Mouse (Mus musculus) right cerebral cortex, postnatal 10 days (tissue): Measurements from ENCODE around the gene Mxi1.
"Not testable (repeated sequence)": the region's sequence is repeated elsewhere in the genome, so short reads cannot be mapped to it uniquely, and the experiment has no call there.

ENCODE experiments used
- DNase-seq, 2 experiments: peaks; one replicate each; pipeline ENCODE4 v3.0.0; 2021; ENCODE audit warnings: low spot score in 2 of 2

The Mxi1 gene

DNA sequence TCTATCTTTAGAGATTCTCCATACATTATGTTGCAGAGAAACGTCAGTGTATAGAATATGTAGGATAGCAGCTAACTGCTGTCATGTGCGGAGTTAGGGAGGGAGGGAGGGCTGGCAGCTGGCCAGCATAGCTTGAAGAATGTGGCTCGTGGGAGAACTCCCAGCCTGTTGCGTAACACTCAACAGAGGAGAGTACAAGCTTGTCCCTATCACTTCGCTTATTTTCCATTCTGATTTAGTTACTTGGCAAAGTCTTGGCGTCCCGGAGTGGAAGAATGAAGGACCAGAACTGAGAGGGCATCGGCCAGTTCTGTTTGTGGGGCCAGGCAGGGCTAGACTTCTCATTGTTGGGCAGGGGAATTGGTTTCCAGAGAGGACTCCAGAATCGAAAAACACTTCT is 54.6 kb downstream of the Mxi1 start:
- peak; percentile 75 to 85 for DNase-seq

GRCm38 (mm10) chr19:53366057-53366775 is 55.9 kb downstream of the Mxi1 start:
- no peak for DNase-seq

DNA sequence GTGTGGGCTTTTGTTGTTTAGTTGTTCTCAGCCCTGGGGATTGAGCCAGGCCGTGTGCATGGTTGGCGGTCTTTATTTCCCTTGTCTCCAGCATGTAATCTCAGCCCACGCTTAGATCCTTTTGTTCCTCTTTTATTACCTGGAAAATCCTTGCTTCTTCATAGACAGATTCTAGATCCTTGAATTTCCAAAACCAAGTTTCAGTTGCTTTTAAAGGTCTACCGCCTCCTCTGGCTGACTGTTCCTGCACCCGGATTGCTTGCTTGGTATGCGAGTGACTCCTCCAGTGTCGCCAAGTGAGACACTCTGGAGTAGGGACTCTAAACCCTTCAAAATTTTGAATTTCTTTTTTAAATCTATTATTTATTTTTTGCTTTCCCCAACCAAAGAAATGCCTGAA is 56.6 kb downstream of the Mxi1 start:
- DNase-seq: no peak

DNA sequence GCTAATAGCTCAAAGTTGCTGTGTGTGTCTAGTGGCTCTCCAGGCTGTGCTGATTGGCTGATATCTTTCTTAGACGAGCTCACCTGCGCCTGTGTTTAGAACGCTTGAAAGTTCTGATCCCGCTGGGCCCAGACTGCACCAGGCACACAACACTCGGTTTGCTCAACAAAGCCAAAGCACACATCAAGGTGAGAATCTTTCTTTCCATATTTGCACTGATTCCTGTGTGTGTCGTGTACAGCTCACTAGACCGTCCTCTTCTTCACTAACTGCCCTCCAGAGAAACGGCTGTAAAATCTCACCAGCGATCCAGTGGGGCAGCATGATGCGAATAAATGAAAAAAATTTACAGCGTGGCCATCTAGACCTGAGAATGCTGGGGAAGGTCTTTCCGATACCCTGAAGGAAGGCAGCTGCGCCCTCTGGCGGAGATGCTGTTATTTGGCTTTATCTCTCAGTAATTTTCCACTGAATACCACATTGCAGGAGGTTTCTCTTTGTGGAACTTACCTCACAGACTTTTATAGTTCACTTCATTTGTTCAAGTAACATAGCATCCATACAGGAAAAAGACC is 59.2 kb downstream of the Mxi1 start:
- peak; percentile 86 to 91 for DNase-seq

GRCm38 (mm10) chr19:53370233-53370632 is 59.9 kb downstream of the Mxi1 start:
- DNase-seq: no peak

DNA sequence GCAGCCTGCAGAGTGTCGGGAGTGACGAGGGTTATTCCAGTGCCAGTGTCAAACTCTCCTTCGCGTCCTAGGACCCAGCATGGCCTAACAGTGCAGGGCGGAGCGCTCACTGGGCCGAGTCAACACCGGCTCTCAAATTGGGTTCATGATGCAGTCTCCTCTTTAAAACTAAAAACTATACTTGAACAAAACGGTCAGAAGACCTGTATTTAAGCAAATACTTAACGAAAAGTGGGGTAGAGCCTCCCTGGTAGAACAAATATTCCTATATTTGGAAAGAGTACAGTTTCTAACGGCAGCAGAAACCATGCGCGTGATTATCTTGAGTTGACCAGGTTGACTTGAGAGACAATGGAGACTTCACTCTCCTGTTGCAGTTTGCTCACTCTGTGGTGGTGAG is 61.3 kb downstream of the Mxi1 start, which contains the start of gene Gm10197:
Gene Gm10197, minus strand, starts transcription at position 101 of the 400 bp plus-strand sequence.
- DNase-seq: no peak

GRCm38 (mm10) chr19:53373570-53373969 is 63.3 kb downstream of the Mxi1 start:
- no peak for DNase-seq

- no peak for DNase-seq
Measured at GRCm38 (mm10) chr19:53375299-53375698, 65.0 kb downstream of the Mxi1 start.

DNA sequence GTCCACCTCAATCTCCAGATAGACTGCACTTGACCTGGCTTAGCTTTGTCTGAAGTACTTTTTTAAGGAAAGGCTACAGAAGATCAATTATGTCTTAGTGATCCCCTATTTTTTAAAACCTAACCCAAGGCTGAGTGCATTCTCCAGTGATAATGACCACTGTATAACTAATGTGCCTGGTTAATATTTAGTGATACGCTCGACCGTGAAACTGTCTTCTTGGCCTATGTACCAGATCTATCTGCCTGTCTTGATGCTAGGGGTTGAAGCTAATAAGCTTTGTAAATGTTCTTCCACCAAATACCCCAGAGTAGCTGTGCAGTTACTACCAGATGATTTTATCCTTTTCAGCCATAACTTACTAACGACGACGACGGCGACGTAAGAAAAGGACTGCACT is 65.5 kb downstream of the Mxi1 start:
- DNase-seq: no peak

GRCm38 (mm10) chr19:53377652-53378051 is 67.3 kb downstream of the Mxi1 start:
- no peak for DNase-seq

GRCm38 (mm10) chr19:53378421-53378820 is 68.1 kb downstream of the Mxi1 start:
- DNase-seq: no peak

DNA sequence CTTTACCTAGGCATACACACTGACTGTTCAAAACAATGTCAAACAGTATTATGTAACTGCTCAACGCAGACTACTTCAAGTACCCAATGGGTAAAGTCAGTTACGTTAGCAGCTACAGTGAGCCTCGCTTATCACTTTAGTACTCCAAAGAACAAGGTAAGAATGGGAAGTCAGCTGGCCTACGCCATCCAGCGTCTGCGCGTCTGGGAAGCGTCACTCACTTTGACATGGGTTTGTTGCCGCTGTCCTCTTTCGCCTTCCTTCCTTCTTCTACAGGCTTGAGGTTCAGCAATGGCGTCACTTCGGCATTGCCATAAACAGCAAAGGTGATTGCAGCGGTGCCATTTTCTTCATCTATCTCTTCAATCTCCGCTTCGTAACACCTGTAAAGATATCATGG is 73.0 kb downstream of the Mxi1 start:
- no peak for DNase-seq

DNA sequence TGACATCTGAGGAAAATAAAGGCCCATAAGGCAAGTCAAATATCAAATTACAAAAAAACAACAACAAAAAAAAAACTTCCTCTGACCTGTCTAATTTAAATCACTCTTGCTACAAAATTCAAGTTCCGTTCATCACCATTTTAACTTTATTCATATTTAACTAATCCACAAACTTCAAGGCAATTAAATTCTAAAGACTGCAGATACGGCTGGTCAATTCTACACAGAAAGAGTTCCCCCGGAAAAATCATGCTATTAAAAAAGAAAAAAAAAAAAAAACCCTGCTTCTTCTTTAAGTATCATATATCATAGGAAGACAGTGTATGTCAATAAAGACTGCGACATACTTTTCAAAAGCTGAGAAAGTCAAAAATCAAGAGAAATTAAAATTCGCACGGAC is 79.1 kb downstream of the Mxi1 start:
- DNase-seq: no peak

DNA sequence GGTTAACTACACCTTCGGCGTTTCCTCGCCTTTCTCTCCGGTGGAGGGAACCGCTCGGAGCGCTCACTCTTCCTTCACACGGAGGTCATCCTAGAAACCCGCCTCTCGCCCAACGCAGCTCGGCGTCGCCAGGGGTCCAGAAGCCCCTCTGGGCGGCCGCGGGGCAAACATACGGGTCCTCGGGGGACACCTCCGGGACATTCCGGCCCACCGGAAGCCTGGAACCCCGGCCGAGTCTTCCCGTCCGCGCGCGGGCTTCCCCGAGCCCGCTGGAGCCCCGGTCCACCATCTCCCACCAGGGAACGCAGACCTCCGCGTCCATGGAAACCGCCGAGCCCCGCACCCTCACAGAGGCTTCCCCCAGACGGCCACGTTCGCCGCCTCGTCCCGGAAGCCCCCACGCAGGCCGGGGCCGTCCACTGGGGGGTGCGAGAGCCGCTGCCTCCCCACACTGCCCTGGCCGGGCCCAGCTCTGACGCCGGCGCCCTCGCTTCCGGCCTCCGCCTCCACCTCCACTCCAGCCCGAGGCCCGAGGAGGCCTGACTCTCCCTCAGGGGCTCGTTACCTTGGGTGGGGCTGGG is 79.6 kb downstream of the Mxi1 start:
- DNase-seq: no peak

DNA sequence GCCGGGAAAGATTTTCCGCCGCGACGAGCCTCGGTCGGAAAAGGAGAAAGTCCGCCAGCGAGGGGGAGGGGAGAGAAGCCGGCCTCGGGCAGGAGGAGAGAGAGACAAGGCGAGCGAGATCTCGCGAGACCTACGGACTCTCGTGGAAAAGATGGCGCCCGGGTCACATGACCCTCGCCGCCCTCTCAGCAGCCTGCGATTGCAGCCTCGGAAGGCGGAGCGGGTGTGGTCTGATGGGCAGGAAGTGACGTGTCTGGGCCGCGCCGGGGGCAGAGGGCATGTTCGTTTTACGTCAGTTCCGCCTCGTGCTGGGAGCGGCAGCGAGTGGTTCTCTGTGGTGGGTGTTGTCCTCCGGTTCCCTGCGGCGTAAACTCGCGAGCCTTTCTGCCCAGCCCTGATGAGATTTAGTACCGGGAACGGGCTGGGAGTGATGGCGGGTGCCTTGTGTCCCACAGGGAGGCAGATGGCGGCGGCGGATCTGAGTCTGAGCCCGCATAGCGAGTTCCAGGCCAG is 80.2 kb downstream of the Mxi1 start, which contains the start of gene Smndc1:
Gene Smndc1, minus strand, starts transcription at position 84 of the 513 bp plus-strand sequence.
- DNase-seq: peak; percentile 100

- DNase-seq: no peak
Measured at GRCm38 (mm10) chr19:53391386-53391785, 81.1 kb downstream of the Mxi1 start.

GRCm38 (mm10) chr19:53391787-53392186 is 81.5 kb downstream of the Mxi1 start:
- no peak for DNase-seq

- DNase-seq: no peak
Measured at GRCm38 (mm10) chr19:53392781-53393343, 82.5 kb downstream of the Mxi1 start.

- no peak for DNase-seq
Measured at GRCm38 (mm10) chr19:53393646-53394045, 83.3 kb downstream of the Mxi1 start.

DNA sequence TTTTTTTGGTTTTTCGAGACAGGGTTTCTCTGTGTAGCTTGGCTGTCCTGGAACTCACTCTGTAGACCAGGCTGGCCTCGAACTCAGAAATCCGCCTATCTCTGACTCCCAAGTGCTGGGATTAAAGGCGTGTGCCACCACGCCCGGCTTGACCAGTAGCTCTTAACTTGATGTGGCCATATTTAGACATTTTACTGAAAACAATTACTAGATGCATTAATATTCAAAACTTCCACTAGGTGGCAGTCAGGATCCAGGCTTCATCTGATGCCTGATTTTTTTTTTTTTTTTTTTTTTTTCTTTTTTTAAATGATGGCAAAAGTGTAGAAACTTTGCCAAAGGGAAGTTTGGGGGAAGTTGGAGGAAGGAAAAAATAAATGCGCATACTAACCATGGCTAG is 84.2 kb downstream of the Mxi1 start:
- no peak for DNase-seq

DNA sequence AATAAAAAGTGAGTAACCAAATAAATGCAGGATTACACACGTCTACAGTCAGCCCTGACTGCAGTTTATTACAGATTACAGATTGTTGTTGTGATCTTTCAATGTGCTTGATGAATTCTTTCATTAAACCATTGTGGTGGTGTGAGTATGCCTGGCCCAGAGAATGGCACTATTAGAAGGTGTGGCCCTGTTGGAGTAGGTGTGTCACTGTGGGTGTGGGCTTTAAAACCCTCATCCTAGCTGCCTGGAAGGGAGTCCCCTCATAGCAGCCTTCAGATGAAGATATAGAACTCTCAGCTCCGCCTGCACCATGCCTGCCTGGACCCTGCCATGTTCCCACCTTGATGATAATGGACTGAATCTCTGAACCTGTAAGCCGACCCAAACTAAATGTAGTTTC is 84.6 kb downstream of the Mxi1 start:
- not testable (repeated sequence) for DNase-seq

DNA sequence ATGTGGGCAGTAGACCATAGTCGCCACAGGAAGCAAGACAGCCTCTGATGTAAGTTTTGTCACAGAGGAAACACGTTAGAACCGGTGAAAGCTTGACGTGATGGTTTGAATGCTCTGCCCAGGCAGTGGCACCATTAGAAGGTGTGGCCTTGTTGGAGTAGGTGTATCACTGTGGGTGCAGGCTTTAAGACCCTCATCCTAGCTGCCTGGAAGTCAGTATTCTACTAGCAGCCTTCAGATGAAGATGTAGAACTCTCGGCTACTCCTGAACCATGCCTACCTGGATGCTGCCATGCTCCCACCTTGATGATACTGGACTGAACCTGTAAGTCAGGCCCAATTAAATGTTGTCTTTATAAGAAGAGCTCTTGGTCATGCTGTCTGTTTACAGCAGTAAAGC is 85.5 kb downstream of the Mxi1 start:
- DNase-seq: not testable (repeated sequence)
